Mouse (Mus musculus) midbrain, postnatal 0 days (tissue): ENCODE data around the gene Adad2. TPM values are rescaled to one million over a fixed set of nuclear protein-coding genes. Genes with fewer than 3 reads are reported as not detected.

Experiments used
- ATAC-seq: fragments of 200-750 bp; cut with Nextera tagmentation; 2 replicates; pipeline ENCODE4 v1.8.0; 2017; ENCODE audit warnings: moderate number of reproducible peaks, mild to moderate bottlenecking, moderate TSS enrichment, moderate library complexity; ENCODE audit not compliant: low FRiP score
- DNase-seq: peaks from one replicate; pipeline ENCODE4 v3.0.0-alpha.2; 2015; ENCODE audit warnings: low spot score
- H3K27ac ChIP-seq: fragments of 300-500 bp; sonication (generic); 2 replicates; pipeline ENCODE4 v1.5.1; 2014; ENCODE audit warnings: low read depth, mild to moderate bottlenecking, low read length, mixed read lengths
- H3K27me3 ChIP-seq: fragments of 300-500 bp; sonication (generic); 2 replicates; pipeline ENCODE4 v1.6.1; 2014; ENCODE audit warnings: low read length, control low read depth, mixed read lengths; ENCODE audit not compliant: insufficient read depth
- H3K36me3 ChIP-seq: fragments of 300-500 bp; sonication (generic); 2 replicates; pipeline ENCODE4 v1.6.1; 2014; ENCODE audit warnings: low read length, control low read depth, mixed read lengths; ENCODE audit not compliant: insufficient read depth
- H3K4me1 ChIP-seq: fragments of 300-500 bp; sonication (generic); 2 replicates; pipeline ENCODE4 v1.6.1; 2014; ENCODE audit warnings: mild to moderate bottlenecking, control low read depth, antibody characterized with exemption, low read length, mixed read lengths; ENCODE audit not compliant: insufficient read depth
- H3K4me2 ChIP-seq: fragments of 300-500 bp; sonication (generic); 2 replicates; pipeline ENCODE4 v1.6.1; 2014; ENCODE audit warnings: low read depth, mild to moderate bottlenecking, low read length, mixed read lengths; ENCODE audit not compliant: poor library complexity, severe bottlenecking
- H3K4me3 ChIP-seq: fragments of 300-500 bp; sonication (generic); 2 replicates; pipeline ENCODE4 v1.5.1; 2014; ENCODE audit warnings: low read depth, mild to moderate bottlenecking, low read length, moderate library complexity
- H3K9ac ChIP-seq: fragments of 300-500 bp; sonication (generic); replicated peaks from 2 replicates; pipeline ENCODE4 v1.6.1; 2014; ENCODE audit warnings: mild to moderate bottlenecking, low read length, moderate library complexity, mixed read lengths; ENCODE audit not compliant: poor library complexity, severe bottlenecking
- H3K9me3 ChIP-seq: fragments of 300-500 bp; sonication (generic); 2 replicates; pipeline ENCODE4 v1.6.1; 2016; ENCODE audit warnings: low read length, control low read depth
- CTCF ChIP-seq: IDR thresholded peaks from 2 replicates; pipeline ENCODE4 v1.5.1; 2016; ENCODE audit warnings: antibody characterized with exemption, mild to moderate bottlenecking
- WGBS: fragments of 180-500 bp; shearing (Covaris S2); extraction: QIAGEN DNeasy Blood & Tissue Kit; methylation state at CpG from one replicate; pipeline ENCODE4 v1.1.7; 2014; 5-methylcytosine and 5-hydroxymethylcytosine counted together
- polyA plus RNA-seq: library from polyadenylated mRNA; unstranded; fragments of >200 nt; fragmentation: Nextera tagmentation; extraction: Ambion mirVana; gene quantifications from 2 replicates; pipeline ENCODE4 v1.2.1, GENCODE M21; 2015
- total RNA-seq: library from RNA; depleted of rRNA; stranded (reverse); fragments of >200 nt; gene quantifications from 2 replicates; pipeline ENCODE4 v1.2.3, GENCODE M21; 2014

The Adad2 gene
- total and polyA plus RNA-seq, 2 experiments from 2014 or later, result 0.23 to 0.33 TPM

GRCm38 (mm10) chr8:119623061-119623460 lies 10.5 kb downstream of the Adad2 start:
- Histone ChIP-seq H3K27ac (no peak overlapping the region), H3K4me2 (no peak overlapping the region), H3K27me3 (no peaks in the 10 kb centered on the region), H3K36me3 (no peaks in the 10 kb centered on the region), H3K9me3 (no peaks in the 10 kb centered on the region), H3K4me3 (no peak overlapping the region), H3K4me1 (no peaks in the 10 kb centered on the region), H3K9ac (no peak overlapping the region)
- 80% methylated on average over 8 of the region's 8 CpGs for WGBS
- TF ChIP-seq CTCF, result no peak
- DNase-seq, result no peak
- ATAC-seq, result no peak

- Histone ChIP-seq H3K4me3 (no peak overlapping the region), H3K27ac (no peak overlapping the region), H3K9ac (no peak overlapping the region), H3K27me3 (no peaks in the 10 kb centered on the region), H3K4me2 (no peak overlapping the region), H3K4me1 (no peaks in the 10 kb centered on the region), H3K36me3 (no peaks in the 10 kb centered on the region), H3K9me3 (no peaks in the 10 kb centered on the region)
- WGBS, result 80% methylated on average over 1 of the region's 1 CpGs
- TF ChIP-seq CTCF, result no peak
- ATAC-seq, result no peak
- no peak for DNase-seq
These were observed 11.2 kb downstream of the Adad2 start for GRCm38 (mm10) chr8:119623744-119624143.

- WGBS, result 89% methylated on average over 7 of the region's 7 CpGs
- no peaks in the 10 kb centered on the region for H3K27me3 ChIP-seq
- H3K4me1 ChIP-seq, result no peaks in the 10 kb centered on the region
- H3K27ac ChIP-seq, result no peak overlapping the region
- no peak overlapping the region for H3K4me2 ChIP-seq
- no peak for TF ChIP-seq CTCF
- no peak overlapping the region for H3K4me3 ChIP-seq
- H3K36me3 ChIP-seq, result no peaks in the 10 kb centered on the region
- no peak for ATAC-seq
- H3K9me3 ChIP-seq, result no peaks in the 10 kb centered on the region
- no peak for DNase-seq
- no peak overlapping the region for H3K9ac ChIP-seq
These were observed 12.4 kb downstream of the Adad2 start for GRCm38 (mm10) chr8:119624916-119625315.

GRCm38 (mm10) chr8:119625788-119626187 lies 13.2 kb downstream of the Adad2 start:
- Histone ChIP-seq H3K4me2 (no peak overlapping the region), H3K9me3 (no peaks in the 10 kb centered on the region), H3K27ac (no peak overlapping the region), H3K9ac (no peak overlapping the region), H3K27me3 (no peaks in the 10 kb centered on the region), H3K4me3 (no peak overlapping the region), H3K36me3 (no peaks in the 10 kb centered on the region), H3K4me1 (no peaks in the 10 kb centered on the region)
- ATAC-seq, result no peak
- no peak for DNase-seq
- no peak for TF ChIP-seq CTCF
- 81% methylated on average over 22 of the region's 22 CpGs for WGBS

GRCm38 (mm10) chr8:119627199-119627598 lies 14.7 kb downstream of the Adad2 start:
- WGBS, result 86% methylated on average over 7 of the region's 7 CpGs
- H3K4me1 ChIP-seq, result no peaks in the 10 kb centered on the region
- H3K36me3 ChIP-seq, result no peaks in the 10 kb centered on the region
- H3K27me3 ChIP-seq, result 0 out of 2 replicates have a peak, but pooled peaks cover 2% of the 10 kb centered on the region
- TF ChIP-seq CTCF, result no peak
- H3K9me3 ChIP-seq, result no peaks in the 10 kb centered on the region
- ATAC-seq (no peak), DNase-seq (no peak)
- no peak overlapping the region for H3K9ac ChIP-seq
- H3K4me3 ChIP-seq, result no peak overlapping the region
- H3K27ac ChIP-seq, result no peak overlapping the region
- no peak overlapping the region for H3K4me2 ChIP-seq

GRCm38 (mm10) chr8:119627613-119628359 lies 15.2 kb downstream of the Adad2 start:
- H3K27ac ChIP-seq, result no peak overlapping the region
- H3K27me3 ChIP-seq, result 0 out of 2 replicates have a peak, but pooled peaks cover 2% of the 10 kb centered on the region
- no peaks in the 10 kb centered on the region for H3K36me3 ChIP-seq
- H3K4me3 ChIP-seq, result no peak overlapping the region
- TF ChIP-seq CTCF, result no peak
- no peak overlapping the region for H3K9ac ChIP-seq
- H3K4me1 ChIP-seq, result no peaks in the 10 kb centered on the region
- ATAC-seq (no peak), DNase-seq (no peak)
- 53% methylated on average over 10 of the region's 10 CpGs for WGBS
- no peak overlapping the region for H3K4me2 ChIP-seq
- no peaks in the 10 kb centered on the region for H3K9me3 ChIP-seq
